Mouse (Mus musculus) kidney, embryonic 15.5 days (tissue): ENCODE measurements around the gene Tmem259. TPM values are rescaled to one million over a fixed set of nuclear protein-coding genes. Genes with fewer than 3 reads are reported as not detected.

ENCODE experiments used
- ATAC-seq: fragments of 200-750 bp; cut with Nextera tagmentation; replicated peaks from 2 replicates; pipeline ENCODE4 v1.8.0; 2017; ENCODE audit warnings: moderate TSS enrichment; ENCODE audit not compliant: low FRiP score
- H3K27ac ChIP-seq: fragments of 300-500 bp; sonication (generic); 2 replicates; pipeline ENCODE4 v1.5.1; 2015; ENCODE audit warnings: mild to moderate bottlenecking, inconsistent platforms
- H3K27me3 ChIP-seq: fragments of 300-500 bp; sonication (generic); 2 replicates; pipeline ENCODE4 v1.6.1; 2015; ENCODE audit warnings: inconsistent platforms
- H3K36me3 ChIP-seq: fragments of 300-500 bp; sonication (generic); 2 replicates; pipeline ENCODE4 v1.6.1; 2015; ENCODE audit warnings: inconsistent platforms
- H3K4me1 ChIP-seq: fragments of 300-500 bp; sonication (generic); 2 replicates; pipeline ENCODE4 v1.6.1; 2015; ENCODE audit warnings: inconsistent platforms
- H3K4me2 ChIP-seq: fragments of 300-500 bp; sonication (generic); 2 replicates; pipeline ENCODE4 v1.6.1; 2015; ENCODE audit warnings: moderate library complexity, mild to moderate bottlenecking, inconsistent platforms
- H3K4me3 ChIP-seq: fragments of 300-500 bp; sonication (generic); replicated peaks from 2 replicates; pipeline ENCODE4 v1.5.1; 2015; ENCODE audit warnings: mild to moderate bottlenecking, inconsistent platforms
- H3K9ac ChIP-seq: fragments of 300-500 bp; sonication (generic); 2 replicates; pipeline ENCODE4 v1.6.1; 2015; ENCODE audit warnings: mild to moderate bottlenecking, inconsistent platforms
- H3K9me3 ChIP-seq: fragments of 300-500 bp; sonication (generic); replicated peaks from 2 replicates; pipeline ENCODE4 v1.6.1; 2016; ENCODE audit warnings: inconsistent platforms
- WGBS: fragments of 180-500 bp; shearing (Covaris S2); methylation state at CpG from one replicate; pipeline ENCODE4 v1.1.7; 2015; ENCODE audit warnings: mixed read lengths; 5-methylcytosine and 5-hydroxymethylcytosine counted together
- polyA plus RNA-seq: library from polyadenylated mRNA; unstranded; fragments of >200 nt; fragmentation: Nextera tagmentation; extraction: Ambion mirVana; gene quantifications from 2 replicates; pipeline ENCODE4 v1.2.1, GENCODE M21; 2015

Gene Tmem259
- polyA plus RNA-seq, 1 experiment from 2014 or later: 17.5 TPM

DNA sequence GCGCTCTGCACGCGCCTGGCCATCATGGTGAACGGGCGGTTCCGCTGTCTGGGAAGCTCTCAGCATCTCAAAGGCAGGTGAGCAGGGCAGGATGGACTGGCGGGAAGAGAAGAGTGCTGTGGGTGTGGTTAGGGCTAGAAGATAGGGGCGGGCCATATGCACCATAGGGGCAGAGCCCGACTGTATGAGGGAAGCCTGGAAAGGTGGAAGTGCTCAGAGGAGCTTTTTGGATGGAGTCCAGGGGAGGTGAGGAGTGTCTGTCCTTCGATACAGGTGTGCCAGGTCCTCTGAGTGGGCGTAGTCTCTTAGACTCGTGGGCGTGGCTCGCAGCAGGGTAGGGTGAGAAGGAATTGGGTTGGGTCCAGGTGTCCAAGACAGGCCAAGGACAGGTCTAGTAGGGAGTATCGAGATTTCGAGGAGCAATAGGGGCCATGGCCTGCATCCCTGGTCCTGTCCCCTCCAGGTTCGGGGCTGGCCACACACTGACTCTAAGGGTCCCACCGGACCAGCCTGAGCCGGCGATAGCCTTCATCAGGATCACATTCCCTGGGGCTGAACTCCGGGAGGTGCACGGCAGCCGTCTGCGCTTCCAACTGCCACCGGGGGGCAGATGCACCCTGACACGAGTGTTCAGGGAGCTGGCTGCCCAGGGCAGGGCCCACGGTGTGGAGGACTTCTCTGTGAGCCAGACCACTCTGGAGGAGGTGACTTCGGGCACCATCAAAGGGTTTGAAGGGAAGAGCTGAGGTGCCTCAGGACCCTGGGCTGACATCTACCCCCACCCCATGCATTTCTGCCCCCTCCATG, 30.6 kb upstream of the Tmem259 start:
- no peak overlapping the region for H3K9ac ChIP-seq
- H3K27me3 ChIP-seq: peaks cover 50% of the 10 kb centered on the region
- ATAC-seq: no peak
- H3K36me3 ChIP-seq: peaks cover 22% of the 10 kb centered on the region
- H3K9me3 ChIP-seq: peaks cover 3% of the 10 kb centered on the region; the same call in 1 of the 2 replicates
- H3K27ac ChIP-seq: no peak overlapping the region
- WGBS: 25% methylated on average over 28 of the region's 28 CpGs
- H3K4me3 ChIP-seq: no peak overlapping the region
- peaks cover 25% of the 10 kb centered on the region for H3K4me1 ChIP-seq
- H3K4me2 ChIP-seq: no peak overlapping the region; the same call in 1 of the 2 replicates

DNA sequence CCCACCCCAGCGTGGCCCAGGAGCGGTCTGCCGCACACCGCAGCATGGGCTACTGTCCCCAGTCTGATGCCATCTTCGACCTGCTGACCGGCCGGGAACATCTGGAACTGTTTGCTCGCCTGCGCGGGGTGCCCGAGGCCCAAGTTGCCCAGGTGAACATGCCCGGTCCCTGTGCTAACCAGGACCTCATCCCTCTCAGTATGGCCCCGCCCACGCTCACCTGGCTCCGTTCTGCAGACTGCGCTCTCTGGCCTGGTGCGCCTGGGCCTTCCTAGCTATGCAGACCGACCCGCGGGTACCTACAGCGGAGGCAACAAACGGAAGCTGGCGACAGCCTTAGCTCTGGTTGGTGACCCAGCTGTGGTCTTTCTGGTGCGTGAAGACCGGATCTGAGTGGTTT, 29.5 kb upstream of the Tmem259 start:
- no peak for ATAC-seq
- peaks cover 14% of the 10 kb centered on the region for H3K4me1 ChIP-seq
- peaks cover 27% of the 10 kb centered on the region for H3K36me3 ChIP-seq
- H3K27me3 ChIP-seq: peaks cover 50% of the 10 kb centered on the region
- no peak overlapping the region for H3K4me2 ChIP-seq
- no peak overlapping the region for H3K27ac ChIP-seq
- H3K9me3 ChIP-seq: peaks cover 3% of the 10 kb centered on the region; the same call in 1 of the 2 replicates
- 35% methylated on average over 25 of the region's 25 CpGs for WGBS
- no peak overlapping the region for H3K9ac ChIP-seq
- H3K4me3 ChIP-seq: no peak overlapping the region

- H3K9me3 ChIP-seq: peaks cover 3% of the 10 kb centered on the region; the same call in 1 of the 2 replicates
- H3K9ac ChIP-seq: no peak overlapping the region
- H3K36me3 ChIP-seq: peaks cover 30% of the 10 kb centered on the region
- no peak overlapping the region for H3K4me2 ChIP-seq
- H3K27me3 ChIP-seq: peaks cover 46% of the 10 kb centered on the region
- WGBS: 82% methylated on average over 6 of the region's 6 CpGs
- H3K4me1 ChIP-seq: peaks cover 12% of the 10 kb centered on the region; the same call in 1 of the 2 replicates
- H3K27ac ChIP-seq: no peak overlapping the region
- ATAC-seq: no peak
- H3K4me3 ChIP-seq: no peak overlapping the region
Measured at GRCm38 (mm10) chr10:80011740-80012139, 27.6 kb upstream of the Tmem259 start.

GRCm38 (mm10) chr10:80004233-80004705, 20.1 kb upstream of the Tmem259 start:
- Histone ChIP-seq H3K9me3 (no peaks in the 10 kb centered on the region), H3K27ac (no peak overlapping the region), H3K27me3 (peaks cover 19% of the 10 kb centered on the region), H3K36me3 (peaks cover 7% of the 10 kb centered on the region; the same call in 1 of the 2 replicates), H3K4me3 (no peak overlapping the region), H3K4me2 (no peak overlapping the region), H3K4me1 (peaks cover 19% of the 10 kb centered on the region), H3K9ac (no peak overlapping the region)
- 86% methylated on average over 8 of the region's 8 CpGs for WGBS
- no peak for ATAC-seq

- Histone ChIP-seq H3K9ac (no peak overlapping the region), H3K27me3 (peaks cover 19% of the 10 kb centered on the region), H3K27ac (no peak overlapping the region), H3K4me1 (peaks cover 21% of the 10 kb centered on the region), H3K4me3 (no peak overlapping the region), H3K36me3 (peaks cover 3% of the 10 kb centered on the region; the same call in 1 of the 2 replicates), H3K4me2 (no peak overlapping the region), H3K9me3 (no peaks in the 10 kb centered on the region)
- WGBS: 62% methylated on average over 9 of the region's 9 CpGs
- no peak for ATAC-seq
Measured at GRCm38 (mm10) chr10:80003374-80004232, 19.5 kb upstream of the Tmem259 start.

DNA sequence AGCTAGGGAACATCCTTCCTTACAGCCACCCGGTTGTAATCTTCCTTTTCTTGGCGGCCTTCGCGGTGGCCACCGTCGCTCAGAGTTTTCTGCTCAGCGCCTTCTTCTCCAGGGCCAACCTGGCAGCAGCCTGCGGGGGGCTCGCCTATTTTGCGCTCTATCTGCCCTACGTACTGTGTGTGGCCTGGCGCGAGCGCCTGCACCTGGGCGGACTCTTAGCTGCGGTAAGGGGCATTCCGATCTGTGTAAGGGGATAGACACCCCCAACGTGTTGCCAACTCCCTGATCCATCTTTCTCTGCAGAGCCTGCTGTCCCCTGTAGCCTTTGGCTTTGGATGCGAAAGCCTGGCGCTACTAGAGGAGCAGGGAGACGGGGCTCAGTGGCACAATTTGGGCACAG, 18.7 kb upstream of the Tmem259 start:
- H3K36me3 ChIP-seq: no peaks in the 10 kb centered on the region
- no peaks in the 10 kb centered on the region for H3K9me3 ChIP-seq
- H3K4me3 ChIP-seq: no peak overlapping the region
- WGBS: 26% methylated on average over 21 of the region's 21 CpGs
- peaks cover 19% of the 10 kb centered on the region for H3K27me3 ChIP-seq
- no peak overlapping the region for H3K27ac ChIP-seq
- no peak overlapping the region for H3K9ac ChIP-seq
- ATAC-seq: no peak
- peak overlapping the region; percentile 10; the same call in 1 of the 2 replicates for H3K4me2 ChIP-seq
- H3K4me1 ChIP-seq: peaks cover 29% of the 10 kb centered on the region

DNA sequence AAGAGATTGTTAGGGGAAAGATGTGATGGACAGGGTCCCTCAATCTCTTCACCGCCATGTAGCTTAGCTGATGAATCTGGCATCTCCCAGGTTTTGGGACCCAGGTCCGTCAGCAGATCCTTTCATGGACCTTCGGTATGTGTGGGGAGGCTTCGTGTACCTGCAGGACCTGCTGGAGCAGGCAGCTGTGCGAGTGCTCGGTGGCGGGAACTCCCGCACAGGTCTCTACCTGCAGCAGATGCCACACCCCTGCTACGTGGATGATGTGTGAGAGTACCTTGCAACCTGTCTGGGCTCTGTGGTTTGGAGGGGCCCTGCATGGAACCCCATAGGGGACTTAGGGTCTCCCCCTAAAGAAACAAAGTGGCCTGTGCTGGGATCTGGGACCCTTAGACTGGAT, 17.8 kb upstream of the Tmem259 start:
- Histone ChIP-seq H3K4me3 (no peak overlapping the region), H3K36me3 (no peaks in the 10 kb centered on the region), H3K27ac (no peak overlapping the region), H3K9me3 (no peaks in the 10 kb centered on the region), H3K27me3 (peaks cover 19% of the 10 kb centered on the region), H3K9ac (no peak overlapping the region), H3K4me2 (no peak overlapping the region), H3K4me1 (peaks cover 37% of the 10 kb centered on the region)
- ATAC-seq: no peak
- 75% methylated on average over 9 of the region's 9 CpGs for WGBS

GRCm38 (mm10) chr10:79997819-79998218, 13.7 kb upstream of the Tmem259 start:
- Histone ChIP-seq H3K9ac (no peak overlapping the region; the same call in 1 of the 2 replicates), H3K4me3 (peak overlapping the region; percentile 61), H3K4me1 (peaks cover 37% of the 10 kb centered on the region), H3K36me3 (peaks cover 24% of the 10 kb centered on the region), H3K9me3 (no peaks in the 10 kb centered on the region), H3K4me2 (peak overlapping the region; percentile 87), H3K27me3 (peaks cover 16% of the 10 kb centered on the region), H3K27ac (no peak overlapping the region)
- 13% methylated on average over 15 of the region's 15 CpGs for WGBS
- no peak for ATAC-seq

GRCm38 (mm10) chr10:79997034-79997760, 13.1 kb upstream of the Tmem259 start:
- H3K4me1 ChIP-seq: peaks cover 32% of the 10 kb centered on the region
- peaks cover 30% of the 10 kb centered on the region for H3K36me3 ChIP-seq
- peak overlapping the region; percentile 61 for H3K4me3 ChIP-seq
- peaks cover 16% of the 10 kb centered on the region for H3K27me3 ChIP-seq
- H3K9me3 ChIP-seq: no peaks in the 10 kb centered on the region
- H3K9ac ChIP-seq: peak overlapping the region; percentile 62
- peak overlapping the region; percentile 77 for H3K27ac ChIP-seq
- peak; percentile 67 for ATAC-seq
- peak overlapping the region; percentile 87 for H3K4me2 ChIP-seq
- WGBS: under 1% methylated on average over 35 of the region's 35 CpGs

GRCm38 (mm10) chr10:79996272-79997033, 12.3 kb upstream of the Tmem259 start, which contains the start of gene Abca7:
TSS of gene Abca7 (plus strand) at chr10:79996494.
- peak within 1 kb of the TSS; percentile 87 for H3K4me2 ChIP-seq
- peak within 1 kb of the TSS; percentile 61 for H3K4me3 ChIP-seq
- H3K4me1 ChIP-seq: peaks cover 28% of the 10 kb centered on the region
- peaks cover 3% of the 10 kb centered on the region; the same call in 1 of the 2 replicates for H3K9me3 ChIP-seq
- peaks cover 9% of the 10 kb centered on the region for H3K27me3 ChIP-seq
- WGBS: under 1% methylated on average over 34 of the region's 34 CpGs
- peak within 1 kb of the TSS; percentile 77 for H3K27ac ChIP-seq
- peak; percentile 89 for ATAC-seq
- peaks cover 38% of the 10 kb centered on the region for H3K36me3 ChIP-seq
- H3K9ac ChIP-seq: peak within 1 kb of the TSS; percentile 62

- H3K36me3 ChIP-seq: peaks cover 46% of the 10 kb centered on the region
- H3K4me1 ChIP-seq: peaks cover 35% of the 10 kb centered on the region
- H3K4me2 ChIP-seq: no peak overlapping the region
- peaks cover 4% of the 10 kb centered on the region for H3K27me3 ChIP-seq
- H3K9me3 ChIP-seq: peaks cover 7% of the 10 kb centered on the region; the same call in 1 of the 2 replicates
- H3K9ac ChIP-seq: no peak overlapping the region
- no peak overlapping the region for H3K4me3 ChIP-seq
- whole genome bisulfite sequencing: 69% methylated on average over 1 of the region's 1 CpGs
- ATAC-seq: no peak
- peak overlapping the region; percentile 39; the same call in 1 of the 2 replicates for H3K27ac ChIP-seq
Measured at GRCm38 (mm10) chr10:79995636-79996035, 11.5 kb upstream of the Tmem259 start.
